Mouse (Mus musculus) T-helper 17 cell (primary cell): ENCODE results near the gene Mis12.

Source experiments
- in situ Hi-C, 2 experiments: fragments of 300-600 bp; cut with MboI, MseI; formaldehyde crosslinking; loops; 1 replicate in 1 of 2; 2 replicates in 1 of 2; pipeline ENCODE4 v1.15.1; 2025; ENCODE audit warnings: high pct_unique_total_duplicates in 2 of 2

The Mis12 gene

DNA sequence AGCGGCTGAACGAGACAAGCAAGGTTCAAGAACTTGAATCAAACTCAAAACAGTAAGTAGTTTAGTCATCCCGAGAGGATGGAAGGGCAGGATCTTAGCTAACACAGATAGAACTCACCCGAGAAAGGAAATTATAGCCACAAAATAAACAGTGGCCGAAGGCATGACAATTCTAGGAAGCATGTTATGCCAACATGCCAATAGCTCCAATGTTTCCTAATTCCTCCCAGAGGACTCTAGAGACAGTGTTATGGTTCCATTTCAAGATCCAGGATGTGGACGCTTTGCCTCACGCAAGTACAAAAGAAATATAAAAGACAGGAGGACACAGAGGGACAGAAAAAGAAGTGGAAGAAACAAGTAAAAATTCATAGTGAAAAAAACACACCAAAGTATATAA lies 11.6 kb upstream of the Mis12 start:
- in situ Hi-C loops: loop anchor here (5.0 to 25.0 kb wide), 3 partner anchors 1204 to 1429 kb away; partner anchors contain the start of genes Med31 (in 2 of the 2), 4933427D14Rik (in 1 of the 2), Ggt6 (in 1 of the 2) and Gm43951 (in 1 of the 2)

- in situ Hi-C loops: loop anchor here (5.0 to 25.0 kb wide), 3 partner anchors 1204 to 1429 kb away; partner anchors contain the start of genes Med31 (in 2 of the 2), 4933427D14Rik (in 1 of the 2), Ggt6 (in 1 of the 2) and Gm43951 (in 1 of the 2)
Observed at GRCm38 (mm10) chr11:71008321-71008720, 11.1 kb upstream of the Mis12 start.

- in situ Hi-C loops: loop anchor here in 1 of 2 experiments (25.0 kb wide), 2 partner anchors 1200 to 1425 kb away; partner anchors contain the start of genes 4933427D14Rik, Ggt6, Gm43951 and Med31
Observed at GRCm38 (mm10) chr11:71012743-71013142, 6.7 kb upstream of the Mis12 start.

- in situ Hi-C loops: loop anchor here in 1 of 2 experiments (25.0 kb wide), 2 partner anchors 1195 to 1420 kb away; partner anchors contain the start of genes 4933427D14Rik, Ggt6, Gm43951 and Med31
Observed at GRCm38 (mm10) chr11:71017051-71017450, 2.4 kb upstream of the Mis12 start.

- in situ Hi-C loops: loop anchor here in 1 of 2 experiments (25.0 kb wide), 2 partner anchors 1194 to 1419 kb away; partner anchors contain the start of genes 4933427D14Rik, Ggt6, Gm43951 and Med31
Observed at GRCm38 (mm10) chr11:71018416-71019200, 803 bp upstream of the Mis12 start.

- in situ Hi-C loops: loop anchor here in 1 of 2 experiments (25.0 kb wide), 1 partner anchor 1009 kb away; the partner anchor contains the start of genes Aipl1 and Pimreg
Observed at GRCm38 (mm10) chr11:71028280-71028679, 8.9 kb downstream of the Mis12 start.

GRCm38 (mm10) chr11:71029403-71030118 lies 10.2 kb downstream of the Mis12 start:
- in situ Hi-C loops: loop anchor here in 1 of 2 experiments (25.0 kb wide), 1 partner anchor 1008 kb away; the partner anchor contains the start of genes Aipl1 and Pimreg

GRCm38 (mm10) chr11:71032070-71032469 lies 12.7 kb downstream of the Mis12 start:
- in situ Hi-C loops: loop anchor here in 1 of 2 experiments (25.0 kb wide), 1 partner anchor 1005 kb away; the partner anchor contains the start of genes Aipl1 and Pimreg

GRCm38 (mm10) chr11:71032491-71033162 lies 13.2 kb downstream of the Mis12 start:
- in situ Hi-C loops: loop anchor here in 1 of 2 experiments (25.0 kb wide), 1 partner anchor 1005 kb away; the partner anchor contains the start of genes Aipl1 and Pimreg

GRCm38 (mm10) chr11:71033163-71033761 lies 13.9 kb downstream of the Mis12 start, which contains the start of gene 6330403K07Rik:
6330403K07Rik (minus strand) TSS chr11:71033513.
- in situ Hi-C loops: loop anchor here in 1 of 2 experiments (25.0 kb wide), 1 partner anchor 1004 kb away; the partner anchor contains the start of genes Aipl1 and Pimreg

- in situ Hi-C loops: loop anchor here (5.0 to 25.0 kb wide), 2 partner anchors 288 to 998 kb away; partner anchors contain the start of genes Aipl1 (in 1 of the 2) and Pimreg (in 1 of the 2)
Observed at GRCm38 (mm10) chr11:71039526-71040298, 20.3 kb downstream of the Mis12 start.

GRCm38 (mm10) chr11:71052554-71052953 lies 33.1 kb downstream of the Mis12 start:
- in situ Hi-C loops: no loop called here

GRCm38 (mm10) chr11:71076342-71076741 lies 56.9 kb downstream of the Mis12 start:
- in situ Hi-C loops: no loop called here
